Mouse (Mus musculus) gastrocnemius, postnatal 4 days (tissue): ENCODE results near the gene Phf1. TPM values are rescaled to one million over a fixed set of nuclear protein-coding genes. Genes with fewer than 3 reads are reported as not detected.
"Not testable (repeated sequence)": the region's sequence is repeated elsewhere in the genome, so short reads cannot be mapped to it uniquely, and the experiment has no call there.

Experiments
- DNase-seq, 2 experiments: peaks; one replicate each; pipeline ENCODE4 v3.0.0; 2021 to 2022; ENCODE audit warnings: low spot score in 2 of 2, mixed read lengths in 2 of 2
- microRNA-seq: library from miRNA; unstranded; fragments of <30 nt; microRNA quantifications from one replicate; pipeline ENCODE4 v1.2.0, GENCODE M21; 2021
- total RNA-seq, 2 experiments: library from RNA; stranded (reverse); gene quantifications; 2 replicates each; pipeline ENCODE4 v1.2.3; 2021

Phf1 gene
- total RNA-seq, 2 experiments from 2014 or later = 9.6 to 10.9 TPM

DNA sequence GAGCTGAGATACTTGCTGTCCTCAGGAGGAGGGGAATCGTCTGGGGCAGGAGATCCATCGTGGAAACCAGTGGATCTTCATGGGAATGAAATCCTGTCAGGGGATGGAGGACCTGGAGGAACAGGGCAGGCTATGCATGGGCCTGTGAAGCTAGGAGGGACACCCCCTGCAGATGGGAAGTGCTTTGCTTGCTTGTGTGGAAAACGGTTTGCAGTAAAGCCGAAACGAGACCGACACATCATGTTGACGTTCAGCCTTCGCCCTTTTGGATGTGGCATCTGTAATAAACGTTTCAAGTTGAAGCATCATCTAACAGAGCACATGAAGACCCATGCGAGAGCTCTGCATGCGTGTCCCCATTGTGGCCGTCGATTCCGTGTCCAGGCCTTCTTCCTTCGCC lies 41.7 kb downstream of the Phf1 start:
- no peak for DNase-seq

DNA sequence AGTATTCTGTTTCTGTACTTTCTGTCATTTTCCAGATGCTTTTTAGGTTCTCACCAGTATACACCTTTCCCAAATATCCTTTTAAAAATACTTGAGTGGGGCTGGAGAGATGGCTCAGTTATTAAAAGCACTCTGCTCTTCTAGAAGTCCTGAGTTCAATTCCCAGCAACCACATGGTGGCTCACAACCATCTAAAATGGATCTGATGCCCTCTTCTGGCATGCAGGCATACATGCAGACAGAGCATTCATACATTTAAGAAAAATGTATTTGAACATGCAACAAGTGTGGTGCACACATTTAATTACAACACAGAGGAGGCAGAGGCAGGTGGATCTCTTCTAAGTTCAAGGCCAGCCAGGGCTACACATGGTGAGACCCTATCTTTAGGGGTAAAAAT lies 42.6 kb downstream of the Phf1 start:
- DNase-seq = no peak

GRCm38 (mm10) chr17:26977354-26977753 lies 44.5 kb downstream of the Phf1 start:
- DNase-seq = not testable (repeated sequence)

DNA sequence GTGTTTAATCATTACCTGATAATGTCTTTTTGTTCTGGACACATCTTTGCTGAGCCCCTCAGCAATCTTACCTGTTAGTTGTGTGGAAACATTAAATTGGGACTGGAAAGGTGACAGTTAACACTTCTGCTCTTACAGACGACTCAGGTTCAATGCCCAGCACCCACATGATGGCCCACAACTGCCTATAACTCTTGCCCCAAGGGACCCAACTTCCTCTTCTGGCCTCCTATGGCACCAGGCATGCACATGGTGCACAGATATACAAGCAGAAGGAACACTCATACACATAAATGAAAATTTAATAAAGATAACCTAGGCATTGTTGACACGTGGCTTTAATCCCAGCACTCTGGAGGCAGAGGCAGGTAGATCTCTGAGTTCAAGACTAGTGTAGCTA lies 46.6 kb downstream of the Phf1 start:
- DNase-seq = no peak

- no peak for DNase-seq
Measured at GRCm38 (mm10) chr17:26981050-26981449, 48.2 kb downstream of the Phf1 start.

DNA sequence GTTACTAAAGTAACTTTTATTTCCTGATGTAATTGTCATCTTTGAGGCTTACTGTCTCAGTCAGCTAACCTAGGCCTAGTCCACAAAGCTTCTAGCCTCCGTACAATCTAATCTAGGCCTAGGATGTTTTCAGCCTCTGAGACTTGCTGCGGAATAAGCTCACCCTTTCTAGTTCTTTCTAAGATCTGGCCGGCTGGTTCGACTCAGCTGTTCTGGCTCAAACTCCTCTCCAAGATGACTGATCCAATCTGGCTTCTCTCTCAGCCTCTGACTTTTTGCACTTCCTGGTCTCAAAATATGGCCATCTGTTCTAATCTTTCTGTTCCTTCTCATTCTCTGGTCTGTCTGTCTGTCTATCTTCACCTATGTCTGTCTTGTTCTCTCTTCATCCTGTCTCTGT lies 50.5 kb downstream of the Phf1 start:
- DNase-seq = no peak

DNA sequence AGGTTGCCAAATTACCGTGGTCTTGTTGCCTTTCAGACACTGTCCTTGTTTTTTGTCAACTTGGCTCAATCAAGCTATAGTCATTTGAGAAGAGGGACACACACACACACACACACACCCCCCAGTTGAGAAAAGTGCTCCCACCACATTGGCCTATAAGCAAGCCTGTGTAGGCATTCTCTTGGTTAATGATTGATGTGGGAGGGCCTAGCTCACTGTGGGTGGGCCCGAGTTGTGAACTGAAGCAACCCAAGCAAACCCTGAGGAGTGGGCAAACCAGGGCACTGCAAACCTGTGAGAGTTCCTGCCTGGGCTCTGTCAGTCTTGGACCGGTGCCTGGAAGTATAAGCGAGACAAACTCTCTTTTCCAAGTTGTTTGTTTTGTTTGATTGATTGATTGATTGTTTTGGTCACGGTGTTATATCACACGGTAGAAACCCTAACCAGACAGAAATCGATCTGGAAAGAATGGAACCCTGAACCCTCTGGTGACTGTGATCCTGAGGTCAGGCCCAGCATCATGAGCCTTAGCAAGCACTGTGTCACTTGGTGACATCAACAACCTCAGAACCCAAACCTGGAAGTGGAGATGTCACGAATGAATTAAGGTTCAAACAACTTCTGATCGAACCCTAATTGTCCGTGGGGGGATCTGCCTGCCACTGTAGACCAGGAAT lies 52.8 kb downstream of the Phf1 start:
- DNase-seq = no peak

Small RNA genes within 50 kb of the gene (microRNA-seq; reads per million reads assigned to microRNA genes)
- not detected for gene Gm27775
- gene Mir3083 = not detected
- gene Mir6968 = 0.63 reads per million

Other genes with a start within 250 kb of the Phf1 start
- gene Crebrf, start 217.4 kb upstream of the Phf1 start, total RNA-seq = 10 to 100 TPM; 13.3 to 13.5 TPM
- gene Bnip1, start 152.0 kb upstream of the Phf1 start, total RNA-seq = 10 to 100 TPM; 31.3 to 33.1 TPM
- gene Nkx2-5, start 88.0 kb upstream of the Phf1 start, total RNA-seq = not detected
- 1 to 10 TPM; 6.1 to 8.5 TPM for gene Kifc5b, start 16.0 kb upstream of the Phf1 start, total RNA-seq
- gene Cuta, start 6.5 kb downstream of the Phf1 start, total RNA-seq = 10 to 100 TPM; 90.4 to 92.8 TPM
- 10 to 100 TPM; 20.8 to 23.8 TPM for gene Syngap1, start 8.2 kb downstream of the Phf1 start, total RNA-seq
- 1 to 10 TPM; 4.1 to 4.8 TPM for gene Zbtb9, start 40.1 kb downstream of the Phf1 start, total RNA-seq
- gene Bak1, start 96.0 kb downstream of the Phf1 start, total RNA-seq = 10 to 100 TPM; 30.2 to 35.2 TPM
- 1 to 10 TPM; 8.7 to 9.1 TPM for gene Itpr3, start 124.3 kb downstream of the Phf1 start, total RNA-seq
- 100 to 1,000 TPM; 230 to 262 TPM for gene Uqcc2, start 200.9 kb downstream of the Phf1 start, total RNA-seq
- 10 to 100 TPM; 40.2 to 50.7 TPM for gene Ip6k3, start 234.7 kb downstream of the Phf1 start, total RNA-seq